Mouse (Mus musculus) liver, adult 10 weeks (tissue): ENCODE results near the gene Proz. TPM values are rescaled to one million over a fixed set of nuclear protein-coding genes. Genes with fewer than 3 reads are reported as not detected.

Experiments
- polyA plus RNA-seq: library from polyadenylated mRNA; stranded (reverse); fragments of 350-450 nt; fragmentation: Illumina TruSeq; extraction: RNeasy Lipid Tissue Mini Kit (QIAGEN cat#74804); gene quantifications from one replicate; pipeline ENCODE4 v1.2.3, GENCODE M21; 2014; ENCODE audit warnings: low read depth, low replicate concordance

The Proz gene
- polyA plus RNA-seq: 154 TPM

GRCm38 (mm10) chr8:13060441-13061150 lies at the start of gene Proz:
TSS of gene Proz (plus strand) at chr8:13060914.

GRCm38 (mm10) chr8:13025487-13026224 lies 35.1 kb upstream of the Proz start, which contains the start of gene F7:
TSS of gene F7 (plus strand) at chr8:13026034.

GRCm38 (mm10) chr8:13037015-13037414 lies 23.7 kb upstream of the Proz start, which contains the start of gene F10:
TSS of gene F10 (plus strand) at chr8:13037308.

GRCm38 (mm10) chr8:13105087-13105881 lies 44.6 kb downstream of the Proz start, which contains the start of the genes Pcid2 and Cul4a:
TSS of gene Pcid2 (minus strand) at chr8:13105459.
TSS of gene Cul4a (plus strand) at chr8:13105621.

Other genes with a start within 250 kb of the Proz start
- gene Mcf2l, start 187.1 kb upstream of the Proz start, polyA plus RNA-seq: not detected
- gene F7, start 34.9 kb upstream of the Proz start, polyA plus RNA-seq: 28.6 TPM
- gene F10, start 23.6 kb upstream of the Proz start, polyA plus RNA-seq: 257 TPM
- gene Pcid2, start 44.5 kb downstream of the Proz start, polyA plus RNA-seq: 5.4 TPM
- 79.7 TPM for gene Cul4a, start 44.7 kb downstream of the Proz start, polyA plus RNA-seq
- 466 TPM for gene Lamp1, start 98.2 kb downstream of the Proz start, polyA plus RNA-seq
- 11.4 TPM for gene Grtp1, start 139.7 kb downstream of the Proz start, polyA plus RNA-seq
- gene Adprhl1, start 193.2 kb downstream of the Proz start, polyA plus RNA-seq: not detected
- gene Dcun1d2, start 227.2 kb downstream of the Proz start, polyA plus RNA-seq: 6.8 TPM
- 6.7 TPM for gene Tmco3, start 227.3 kb downstream of the Proz start, polyA plus RNA-seq